Mouse (Mus musculus): ENCODE measurements around the gene Adam12. TPM values are rescaled to one million over a fixed set of nuclear protein-coding genes. Genes with fewer than 3 reads are reported as not detected.

The Adam12 gene
- polyA plus RNA-seq, 1 experiment from 2014 or later = 0.57 TPM

DNA sequence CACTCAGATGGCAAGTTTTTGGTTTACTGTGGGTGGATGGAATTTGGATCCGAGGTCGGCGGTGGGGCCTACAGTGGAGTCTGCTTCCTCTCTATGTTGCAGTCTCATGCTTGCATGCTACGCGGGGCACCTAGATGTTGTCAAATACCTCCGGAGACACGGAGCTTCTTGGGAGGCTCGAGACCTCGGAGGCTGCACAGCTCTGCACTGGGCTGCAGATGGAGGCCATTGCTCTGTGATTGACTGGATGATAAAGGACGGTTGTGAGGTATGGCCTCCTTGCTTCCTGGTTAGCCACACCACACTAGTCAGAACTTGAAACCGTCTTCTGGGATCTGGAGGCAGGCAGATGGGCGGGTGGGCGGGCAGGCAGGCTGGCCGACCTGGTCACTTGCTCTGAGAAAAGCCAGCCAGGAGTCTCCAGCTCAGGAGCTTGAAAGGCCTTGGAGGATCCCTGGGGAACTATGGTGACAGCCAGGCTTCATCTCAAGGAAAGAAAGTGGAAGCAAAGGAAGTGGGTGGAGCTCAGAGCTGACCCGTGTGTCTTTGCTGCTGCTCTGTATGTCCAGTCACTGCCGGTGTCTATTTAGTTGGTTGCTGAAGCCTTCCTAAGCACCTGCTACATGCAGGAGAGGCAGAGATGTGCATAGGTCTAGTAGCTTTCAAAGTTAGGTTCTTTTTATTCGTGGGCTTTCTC is 355.2 kb downstream of the Adam12 start:
- Histone ChIP-seq H3K4me1 (replicated peaks; ENCODE audit: control insufficient read depth, insufficient read depth) (no peaks in the 10 kb centered on the region), H3K9ac (ENCODE audit: low read length) (no peak overlapping the region), H3K9me3 (ENCODE audit: control insufficient read depth, low read length) (no peaks in the 10 kb centered on the region), H3K27me3 (ENCODE audit: control insufficient read depth, insufficient read depth, low read length) (no peaks in the 10 kb centered on the region), H3K4me2 (replicated peaks; ENCODE audit: low read depth) (no peak overlapping the region), H3K27ac (replicated peaks) (no peak overlapping the region), H3K4me3 (ENCODE audit: low read depth, low read length) (no peak overlapping the region), H3K36me3 (ENCODE audit: control insufficient read depth, insufficient read depth, low read length) (no peaks in the 10 kb centered on the region)
- ATAC-seq (ENCODE audit: low FRiP score, low TSS enrichment) = no peak
- WGBS = 69% methylated on average over 17 of the region's 17 CpGs
- no peak for DNase-seq (ENCODE audit: low spot score)
- TF ChIP-seq CTCF (IDR thresholded peaks at IDR 0.05; ENCODE audit: low read depth) (no peak), EP300 (optimal IDR thresholded peaks at IDR 0.05) (no peak)

DNA sequence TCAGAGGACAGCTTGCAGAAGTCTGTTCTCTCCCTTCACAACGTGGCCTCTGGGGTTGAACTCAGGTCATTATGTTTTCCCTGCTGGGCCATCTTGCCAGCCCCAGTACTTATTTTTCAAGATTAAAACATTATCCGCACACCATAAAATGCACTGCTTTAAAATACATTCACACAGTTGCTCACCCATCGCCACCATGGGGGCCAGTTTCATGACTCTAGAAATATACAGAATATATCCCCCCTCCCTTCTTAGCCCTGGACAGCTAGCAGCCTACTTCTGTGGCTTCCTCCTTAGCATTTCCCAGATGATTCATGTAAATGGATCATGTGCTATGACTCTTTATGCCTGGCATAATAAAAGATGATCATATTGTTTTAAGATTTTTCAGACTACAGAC is 355.8 kb downstream of the Adam12 start:
- Histone ChIP-seq H3K4me1 (replicated peaks; ENCODE audit: control insufficient read depth, insufficient read depth) (no peaks in the 10 kb centered on the region), H3K9ac (ENCODE audit: low read length) (no peak overlapping the region), H3K27ac (replicated peaks) (no peak overlapping the region), H3K9me3 (ENCODE audit: control insufficient read depth, low read length) (no peaks in the 10 kb centered on the region), H3K4me3 (ENCODE audit: low read depth, low read length) (no peak overlapping the region), H3K27me3 (ENCODE audit: control insufficient read depth, insufficient read depth, low read length) (no peaks in the 10 kb centered on the region), H3K36me3 (ENCODE audit: control insufficient read depth, insufficient read depth, low read length) (no peaks in the 10 kb centered on the region), H3K4me2 (replicated peaks; ENCODE audit: low read depth) (no peak overlapping the region)
- no peak for TF ChIP-seq EP300 (optimal IDR thresholded peaks at IDR 0.05)
- TF ChIP-seq CTCF (IDR thresholded peaks at IDR 0.05; ENCODE audit: low read depth) = no peak
- 79% methylated on average over 3 of the region's 3 CpGs for WGBS
- DNase-seq (ENCODE audit: low spot score) = no peak
- no peak for ATAC-seq (ENCODE audit: low FRiP score, low TSS enrichment)

DNA sequence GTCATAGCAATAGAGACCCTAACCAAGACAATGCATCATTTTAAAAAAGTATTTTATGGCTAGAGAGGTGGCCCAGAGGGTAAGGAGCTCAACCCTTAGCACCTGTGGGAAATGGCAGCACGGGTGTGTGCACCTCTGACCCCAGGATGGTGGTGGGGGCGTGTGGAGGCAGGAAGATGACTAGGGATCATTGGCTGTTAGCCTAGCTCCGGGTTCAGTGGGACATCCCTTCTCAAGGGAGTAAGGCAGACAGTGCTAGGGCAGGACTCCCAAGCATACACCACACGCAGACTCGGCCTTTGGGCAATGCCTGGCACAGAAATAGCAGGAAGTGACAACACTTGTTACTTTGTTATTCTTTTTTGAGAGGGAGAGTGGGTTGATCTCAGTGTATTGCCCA is 359.2 kb downstream of the Adam12 start:
- Histone ChIP-seq H3K36me3 (ENCODE audit: control insufficient read depth, insufficient read depth, low read length) (no peaks in the 10 kb centered on the region), H3K9ac (ENCODE audit: low read length) (no peak overlapping the region), H3K27me3 (ENCODE audit: control insufficient read depth, insufficient read depth, low read length) (no peaks in the 10 kb centered on the region), H3K4me1 (replicated peaks; ENCODE audit: control insufficient read depth, insufficient read depth) (no peaks in the 10 kb centered on the region), H3K9me3 (ENCODE audit: control insufficient read depth, low read length) (no peaks in the 10 kb centered on the region), H3K27ac (replicated peaks) (no peak overlapping the region), H3K4me3 (ENCODE audit: low read depth, low read length) (no peak overlapping the region), H3K4me2 (replicated peaks; ENCODE audit: low read depth) (no peak overlapping the region)
- TF ChIP-seq EP300 (optimal IDR thresholded peaks at IDR 0.05) = no peak
- ATAC-seq (ENCODE audit: low FRiP score, low TSS enrichment) (no peak), DNase-seq (ENCODE audit: low spot score) (no peak)
- WGBS = 77% methylated on average over 5 of the region's 5 CpGs

DNA sequence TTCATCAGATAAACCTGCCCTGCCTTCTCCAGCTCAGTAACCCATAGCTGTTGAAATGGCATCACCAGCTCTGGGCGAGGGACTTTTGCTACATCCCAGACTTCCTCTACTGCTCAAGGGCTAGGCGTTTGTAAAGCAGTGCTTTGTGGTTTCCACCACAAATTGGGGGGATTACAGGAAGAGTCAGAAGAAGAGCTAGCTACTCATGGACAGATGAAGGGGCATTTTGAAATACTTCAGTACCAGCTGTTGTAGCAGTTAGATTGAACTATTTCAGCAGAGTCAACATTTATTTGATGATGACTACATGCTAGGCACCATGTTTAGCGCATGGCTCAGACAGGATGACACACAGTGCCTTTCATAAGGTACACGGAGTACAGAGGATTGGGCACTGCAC is 361.7 kb downstream of the Adam12 start:
- DNase-seq (ENCODE audit: low spot score) (no peak), ATAC-seq (ENCODE audit: low FRiP score, low TSS enrichment) (no peak)
- H3K27me3 ChIP-seq (ENCODE audit: control insufficient read depth, insufficient read depth, low read length) = no peaks in the 10 kb centered on the region
- H3K4me1 ChIP-seq (replicated peaks; ENCODE audit: control insufficient read depth, insufficient read depth) = no peaks in the 10 kb centered on the region
- no peak overlapping the region for H3K27ac ChIP-seq (replicated peaks)
- TF ChIP-seq CTCF (IDR thresholded peaks at IDR 0.05; ENCODE audit: low read depth) = no peak
- TF ChIP-seq EP300 (optimal IDR thresholded peaks at IDR 0.05) = no peak
- no peak overlapping the region for H3K4me3 ChIP-seq (ENCODE audit: low read depth, low read length)
- no peak overlapping the region for H3K4me2 ChIP-seq (replicated peaks; ENCODE audit: low read depth)
- no peaks in the 10 kb centered on the region for H3K9me3 ChIP-seq (ENCODE audit: control insufficient read depth, low read length)
- 82% methylated on average over 4 of the region's 4 CpGs for WGBS
- no peaks in the 10 kb centered on the region for H3K36me3 ChIP-seq (ENCODE audit: control insufficient read depth, insufficient read depth, low read length)
- H3K9ac ChIP-seq (ENCODE audit: low read length) = no peak overlapping the region

- Histone ChIP-seq H3K9me3 (ENCODE audit: control insufficient read depth, low read length) (no peaks in the 10 kb centered on the region), H3K4me2 (replicated peaks; ENCODE audit: low read depth) (no peak overlapping the region), H3K27ac (replicated peaks) (no peak overlapping the region), H3K4me1 (replicated peaks; ENCODE audit: control insufficient read depth, insufficient read depth) (no peaks in the 10 kb centered on the region), H3K4me3 (ENCODE audit: low read depth, low read length) (no peak overlapping the region), H3K9ac (ENCODE audit: low read length) (no peak overlapping the region), H3K27me3 (ENCODE audit: control insufficient read depth, insufficient read depth, low read length) (no peaks in the 10 kb centered on the region), H3K36me3 (ENCODE audit: control insufficient read depth, insufficient read depth, low read length) (no peaks in the 10 kb centered on the region)
- DNase-seq (ENCODE audit: low spot score) (no peak), ATAC-seq (ENCODE audit: low FRiP score, low TSS enrichment) (no peak)
- WGBS = 83% methylated on average over 4 of the region's 4 CpGs
- TF ChIP-seq CTCF (IDR thresholded peaks at IDR 0.05; ENCODE audit: low read depth) = no peak
- TF ChIP-seq EP300 (optimal IDR thresholded peaks at IDR 0.05) = no peak
Measured at GRCm38 (mm10) chr7:133863684-133864083, 368.3 kb downstream of the Adam12 start.

DNA sequence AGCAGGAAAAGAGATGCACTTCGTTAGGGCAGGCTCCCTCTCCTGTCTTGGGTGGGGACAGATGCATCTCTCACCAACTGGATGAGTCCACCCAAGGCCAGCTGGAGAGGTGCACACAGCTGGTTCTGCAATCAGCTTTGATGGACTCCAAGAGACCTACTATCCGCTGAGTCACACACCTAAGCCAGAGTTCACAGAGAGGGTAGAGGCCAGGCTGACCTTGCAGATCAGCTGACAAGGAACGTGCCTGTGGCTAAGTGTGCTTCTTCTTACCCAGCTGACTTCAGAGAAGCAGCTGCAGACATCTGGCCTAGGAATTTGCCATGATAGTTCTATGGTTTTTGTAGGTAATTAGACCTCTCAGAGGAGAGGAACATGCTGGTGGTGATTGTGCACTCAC is 368.8 kb downstream of the Adam12 start:
- Histone ChIP-seq H3K4me3 (ENCODE audit: low read depth, low read length) (no peak overlapping the region), H3K4me2 (replicated peaks; ENCODE audit: low read depth) (no peak overlapping the region), H3K4me1 (replicated peaks; ENCODE audit: control insufficient read depth, insufficient read depth) (no peaks in the 10 kb centered on the region), H3K9me3 (ENCODE audit: control insufficient read depth, low read length) (no peaks in the 10 kb centered on the region), H3K36me3 (ENCODE audit: control insufficient read depth, insufficient read depth, low read length) (no peaks in the 10 kb centered on the region), H3K27me3 (ENCODE audit: control insufficient read depth, insufficient read depth, low read length) (no peaks in the 10 kb centered on the region), H3K9ac (ENCODE audit: low read length) (no peak overlapping the region), H3K27ac (replicated peaks) (no peak overlapping the region)
- DNase-seq (ENCODE audit: low spot score) (no peak), ATAC-seq (ENCODE audit: low FRiP score, low TSS enrichment) (no peak)
- no peak for TF ChIP-seq EP300 (optimal IDR thresholded peaks at IDR 0.05)
- TF ChIP-seq CTCF (IDR thresholded peaks at IDR 0.05; ENCODE audit: low read depth) = no peak
- WGBS = 55% methylated on average over 3 of the region's 3 CpGs

All from stomach, postnatal 0 days (tissue).